Mouse (Mus musculus) midbrain, embryonic 11.5 days (tissue): ENCODE measurements around the gene Erg. TPM values are rescaled to one million over a fixed set of nuclear protein-coding genes. Genes with fewer than 3 reads are reported as not detected.
A peak's percentile ranks its signal among the peaks of the same experiment; 100 is the strongest.

Experiments
- ATAC-seq: fragments of 200-750 bp; cut with Nextera tagmentation; 2 replicates; pipeline ENCODE4 v1.8.0; 2017; ENCODE audit warnings: moderate TSS enrichment, moderate library complexity; ENCODE audit not compliant: low FRiP score
- DNase-seq: peaks from one replicate; pipeline ENCODE4 v3.0.0; 2015; ENCODE audit warnings: low spot score; ENCODE audit errors: missing footprints
- H3K27ac ChIP-seq: fragments of 300-500 bp; sonication (generic); 2 replicates; pipeline ENCODE4 v1.5.1; 2014; ENCODE audit warnings: low read depth, low read length
- H3K27me3 ChIP-seq: fragments of 300-500 bp; sonication (generic); 2 replicates; pipeline ENCODE4 v1.6.1; 2014; ENCODE audit warnings: mild to moderate bottlenecking, low read length, moderate library complexity, mixed read lengths; ENCODE audit not compliant: control insufficient read depth, insufficient read depth
- H3K36me3 ChIP-seq: fragments of 300-500 bp; sonication (generic); 2 replicates; pipeline ENCODE4 v1.6.1; 2014; ENCODE audit warnings: mild to moderate bottlenecking, low read length, moderate library complexity, mixed read lengths; ENCODE audit not compliant: control insufficient read depth, insufficient read depth
- H3K4me1 ChIP-seq: fragments of 300-500 bp; sonication (generic); 2 replicates; pipeline ENCODE4 v1.6.1; 2014; ENCODE audit warnings: low read length; ENCODE audit not compliant: control insufficient read depth, insufficient read depth
- H3K4me2 ChIP-seq: fragments of 300-500 bp; sonication (generic); 2 replicates; pipeline ENCODE4 v1.6.1; 2014; ENCODE audit warnings: mild to moderate bottlenecking, moderate library complexity
- H3K4me3 ChIP-seq: fragments of 300-500 bp; sonication (generic); 2 replicates; pipeline ENCODE4 v1.5.1; 2014; ENCODE audit warnings: low read depth, low read length
- H3K9ac ChIP-seq: fragments of 300-500 bp; sonication (generic); 2 replicates; pipeline ENCODE4 v1.6.1; 2014; ENCODE audit warnings: low read length
- H3K9me3 ChIP-seq: fragments of 300-500 bp; sonication (generic); 2 replicates; pipeline ENCODE4 v1.6.1; 2016; ENCODE audit warnings: low read length; ENCODE audit not compliant: control insufficient read depth
- WGBS: fragments of 180-500 bp; shearing (Covaris S2); extraction: QIAGEN DNeasy Blood & Tissue Kit; methylation state at CpG from one replicate; pipeline ENCODE4 v1.1.7; 2014; 5-methylcytosine and 5-hydroxymethylcytosine counted together
- polyA plus RNA-seq: library from polyadenylated mRNA; unstranded; fragments of >200 nt; fragmentation: Nextera tagmentation; extraction: Ambion mirVana; gene quantifications from 2 replicates; pipeline ENCODE4 v1.2.1, GENCODE M21; 2014

The Erg gene
- polyA plus RNA-seq, 1 experiment from 2014 or later, result 1.1 TPM

DNA sequence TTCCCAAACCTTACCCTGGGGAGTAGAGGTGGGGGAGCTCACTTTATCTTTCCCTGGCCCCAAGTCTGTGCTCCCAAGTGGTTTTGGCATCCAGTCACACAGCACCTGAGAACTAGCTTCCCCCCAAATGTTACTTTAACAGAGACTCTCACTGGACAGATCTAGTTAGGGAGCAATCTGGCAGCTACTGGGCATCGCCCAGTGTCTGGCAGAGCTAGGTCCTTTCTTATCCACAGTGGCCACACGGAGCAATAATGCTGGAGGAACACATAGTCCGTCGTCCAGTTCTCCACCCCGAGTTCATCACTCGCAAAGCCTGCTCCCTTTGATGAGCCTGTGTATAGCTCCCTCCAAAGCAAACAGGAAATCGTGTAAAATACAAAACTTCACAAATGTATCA, 124.5 kb downstream of the Erg start:
- Histone ChIP-seq H3K4me1 (no peaks in the 10 kb centered on the region), H3K4me3 (no peak overlapping the region), H3K36me3 (no peaks in the 10 kb centered on the region), H3K27me3 (no peaks in the 10 kb centered on the region), H3K27ac (no peak overlapping the region), H3K9ac (no peak overlapping the region), H3K4me2 (no peak overlapping the region), H3K9me3 (no peaks in the 10 kb centered on the region)
- peak; percentile 10 for DNase-seq
- ATAC-seq, result no peak
- WGBS, result 83% methylated on average over 7 of the region's 7 CpGs

DNA sequence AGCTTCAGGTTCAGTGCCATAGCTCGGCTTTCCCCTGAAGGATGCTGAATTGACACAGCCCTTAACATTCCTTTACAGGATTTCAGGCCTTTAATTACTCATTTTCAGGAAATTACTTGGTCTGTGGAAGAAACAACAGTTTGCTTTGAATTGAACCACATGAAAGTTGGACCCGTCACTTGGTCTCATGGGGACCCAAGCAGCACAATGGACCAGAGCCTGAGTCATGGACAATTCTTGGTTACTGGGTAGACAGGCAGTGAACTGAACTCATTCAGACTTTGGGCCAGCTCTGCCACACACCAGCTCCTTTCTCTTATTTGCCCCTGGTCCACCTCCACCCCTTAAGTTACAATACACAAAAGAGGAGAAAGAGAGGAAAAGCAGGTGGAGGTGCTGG, 126.1 kb downstream of the Erg start:
- Histone ChIP-seq H3K4me2 (no peak overlapping the region), H3K4me3 (no peak overlapping the region), H3K9me3 (no peaks in the 10 kb centered on the region), H3K4me1 (no peaks in the 10 kb centered on the region), H3K27ac (no peak overlapping the region), H3K27me3 (no peaks in the 10 kb centered on the region), H3K36me3 (no peaks in the 10 kb centered on the region), H3K9ac (no peak overlapping the region)
- ATAC-seq (no peak), DNase-seq (no peak)
- WGBS, result 85% methylated on average over 2 of the region's 2 CpGs

DNA sequence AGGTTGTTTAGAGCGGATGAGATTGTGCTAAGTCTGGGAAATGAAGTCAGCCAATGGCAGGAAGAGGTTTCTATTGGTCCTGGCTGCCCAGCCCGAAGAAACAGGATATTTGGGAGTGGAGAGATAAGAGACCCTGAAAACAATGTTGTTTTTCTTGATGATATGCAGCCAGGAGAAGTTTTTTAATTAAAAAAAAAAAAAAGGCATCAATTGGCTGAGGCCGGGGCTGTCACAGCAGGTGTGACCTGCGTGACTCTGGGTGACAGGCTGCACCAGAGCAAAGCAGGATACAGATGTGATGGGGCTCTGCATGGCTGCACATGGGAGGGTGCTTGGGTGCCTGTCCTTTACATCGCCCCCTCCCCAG, 127.1 kb downstream of the Erg start:
- H3K9me3 ChIP-seq, result no peaks in the 10 kb centered on the region
- ATAC-seq (no peak), DNase-seq (no peak)
- no peak overlapping the region for H3K27ac ChIP-seq
- no peaks in the 10 kb centered on the region for H3K27me3 ChIP-seq
- no peak overlapping the region for H3K4me3 ChIP-seq
- H3K4me1 ChIP-seq, result no peaks in the 10 kb centered on the region
- H3K9ac ChIP-seq, result no peak overlapping the region
- H3K36me3 ChIP-seq, result no peaks in the 10 kb centered on the region
- no peak overlapping the region for H3K4me2 ChIP-seq
- 80% methylated on average over 5 of the region's 5 CpGs for WGBS

DNA sequence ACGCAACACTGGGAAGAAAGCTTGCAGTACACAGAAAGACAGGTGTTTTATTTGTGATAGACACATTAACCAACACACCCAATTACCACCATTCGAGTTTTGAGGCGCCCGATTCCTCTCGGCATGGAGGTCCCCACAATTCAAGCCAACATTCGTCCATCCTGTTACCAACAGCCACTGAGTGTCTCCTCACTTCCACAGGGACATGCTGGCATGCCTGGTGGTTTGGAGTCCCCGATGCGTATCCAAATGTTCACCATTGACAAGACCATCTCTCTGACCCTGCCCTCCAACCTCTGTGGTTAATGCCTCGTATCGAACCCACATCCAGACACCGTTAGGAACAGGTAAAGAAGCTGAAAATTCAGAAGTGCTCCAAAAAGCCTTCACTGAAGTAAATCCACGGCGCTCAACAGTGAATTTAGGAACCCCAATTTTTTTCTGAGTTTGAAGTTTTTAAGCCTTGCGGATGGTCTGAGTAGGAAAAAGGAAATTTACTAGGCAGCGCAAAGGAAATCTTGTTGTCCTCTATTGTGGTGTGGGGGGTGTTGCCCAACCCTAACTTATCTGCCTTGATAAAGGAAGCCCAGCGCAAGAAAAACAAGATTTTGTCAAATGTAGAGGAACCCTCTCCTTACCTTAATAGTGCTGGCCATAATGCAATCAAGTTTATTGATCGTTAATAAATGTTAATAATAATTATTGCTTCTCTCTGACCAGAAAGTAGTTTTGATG, 127.6 kb downstream of the Erg start:
- WGBS, result 90% methylated on average over 17 of the region's 17 CpGs
- H3K4me3 ChIP-seq, result no peak overlapping the region
- ATAC-seq (no peak), DNase-seq (no peak)
- H3K27ac ChIP-seq, result no peak overlapping the region
- H3K4me1 ChIP-seq, result no peaks in the 10 kb centered on the region
- no peaks in the 10 kb centered on the region for H3K9me3 ChIP-seq
- no peaks in the 10 kb centered on the region for H3K36me3 ChIP-seq
- no peak overlapping the region for H3K4me2 ChIP-seq
- H3K9ac ChIP-seq, result no peak overlapping the region
- no peaks in the 10 kb centered on the region for H3K27me3 ChIP-seq

DNA sequence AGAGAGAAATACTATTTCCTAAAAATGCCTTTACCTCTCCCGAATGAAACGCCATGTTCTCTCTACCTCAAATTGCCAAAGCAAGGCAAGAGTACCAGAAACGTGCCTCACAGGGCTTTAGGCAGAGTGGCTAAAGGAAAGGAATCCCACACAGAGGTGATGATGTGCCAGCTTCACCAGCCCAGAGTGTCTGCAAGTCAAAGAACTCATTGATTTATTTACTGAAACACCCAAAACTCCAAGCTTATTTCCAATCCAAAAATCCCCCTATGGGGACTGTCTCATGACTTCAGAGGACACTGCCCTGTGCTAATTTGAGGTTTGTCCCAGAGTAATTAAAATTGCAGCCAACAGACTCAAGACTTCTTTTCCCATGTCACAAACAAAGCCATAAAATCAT, 129.4 kb downstream of the Erg start:
- ATAC-seq (no peak), DNase-seq (no peak)
- H3K9ac ChIP-seq, result no peak overlapping the region
- H3K4me2 ChIP-seq, result no peak overlapping the region
- H3K9me3 ChIP-seq, result no peaks in the 10 kb centered on the region
- no peak overlapping the region for H3K4me3 ChIP-seq
- no peaks in the 10 kb centered on the region for H3K36me3 ChIP-seq
- no peaks in the 10 kb centered on the region for H3K4me1 ChIP-seq
- H3K27me3 ChIP-seq, result no peaks in the 10 kb centered on the region
- WGBS, result 85% methylated on average over 3 of the region's 3 CpGs
- no peak overlapping the region for H3K27ac ChIP-seq

DNA sequence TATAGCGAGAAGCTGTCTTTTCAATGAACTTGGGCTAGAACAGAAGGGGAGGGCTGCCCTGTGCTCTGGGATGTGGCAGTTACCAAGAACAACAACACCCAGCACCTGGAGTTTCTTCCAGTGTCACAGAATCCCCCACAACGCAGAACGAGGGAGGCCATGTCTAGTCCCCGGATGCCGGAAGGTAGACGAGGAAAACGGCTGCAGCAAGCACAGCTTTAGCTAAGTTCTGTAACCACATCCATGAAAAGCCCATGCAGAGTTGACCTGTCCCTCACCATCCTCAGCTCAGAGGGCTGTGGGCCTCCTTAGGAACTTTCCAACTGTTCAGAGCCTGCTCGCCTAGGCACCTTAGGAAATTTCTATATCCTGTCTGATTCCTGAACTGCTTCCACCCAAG, 130.5 kb downstream of the Erg start:
- no peak overlapping the region for H3K4me2 ChIP-seq
- 93% methylated on average over 8 of the region's 8 CpGs for WGBS
- no peak overlapping the region for H3K9ac ChIP-seq
- no peaks in the 10 kb centered on the region for H3K9me3 ChIP-seq
- no peaks in the 10 kb centered on the region for H3K4me1 ChIP-seq
- H3K36me3 ChIP-seq, result no peaks in the 10 kb centered on the region
- H3K4me3 ChIP-seq, result no peak overlapping the region
- no peaks in the 10 kb centered on the region for H3K27me3 ChIP-seq
- ATAC-seq (no peak), DNase-seq (peak; percentile 49)
- no peak overlapping the region for H3K27ac ChIP-seq

DNA sequence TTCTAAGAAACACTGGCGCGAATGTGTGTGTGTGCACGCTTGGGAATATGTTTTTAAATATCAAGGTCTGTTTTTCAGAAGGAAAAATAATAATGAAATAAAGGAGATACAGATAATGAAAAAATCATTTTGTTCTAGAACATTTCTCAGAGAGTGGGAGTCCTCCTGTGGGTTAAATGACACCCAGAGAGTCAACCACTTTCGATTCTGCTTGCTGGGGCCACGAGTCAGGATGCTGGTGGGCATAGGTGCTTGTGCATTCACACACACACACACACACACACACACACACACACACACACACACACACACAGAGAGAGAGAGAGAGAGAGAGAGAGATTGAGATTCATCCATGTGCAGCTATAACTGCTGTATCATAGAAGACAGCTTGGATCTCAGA, 130.9 kb downstream of the Erg start:
- no peak for DNase-seq
- no peaks in the 10 kb centered on the region for H3K36me3 ChIP-seq
- ATAC-seq, result no peak
- 94% methylated on average over 5 of the region's 5 CpGs for WGBS
- no peak overlapping the region for H3K27ac ChIP-seq
- no peak overlapping the region for H3K4me2 ChIP-seq
- no peaks in the 10 kb centered on the region for H3K4me1 ChIP-seq
- H3K4me3 ChIP-seq, result no peak overlapping the region
- H3K9ac ChIP-seq, result no peak overlapping the region
- no peaks in the 10 kb centered on the region for H3K9me3 ChIP-seq
- H3K27me3 ChIP-seq, result no peaks in the 10 kb centered on the region

DNA sequence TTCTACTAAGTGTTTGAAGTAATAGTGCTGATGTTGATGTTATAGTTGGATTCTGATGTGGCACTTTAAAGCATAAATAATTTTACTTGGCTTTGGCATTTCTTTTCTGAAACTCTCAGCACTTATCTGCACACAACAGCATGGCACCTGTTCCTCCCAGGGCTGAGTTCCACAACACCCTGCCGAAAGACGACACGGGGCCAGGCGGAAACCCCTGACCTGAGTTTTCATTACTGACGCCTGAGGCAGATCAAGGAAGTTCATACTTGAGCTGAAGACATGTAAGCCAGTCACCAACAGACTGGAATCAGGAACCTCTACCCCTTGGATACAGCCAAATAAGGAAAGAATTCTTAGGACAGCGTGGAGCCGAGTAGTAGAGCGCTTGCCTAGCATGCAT, 134.0 kb downstream of the Erg start:
- Histone ChIP-seq H3K4me1 (no peaks in the 10 kb centered on the region), H3K27ac (no peak overlapping the region), H3K9me3 (no peaks in the 10 kb centered on the region), H3K9ac (no peak overlapping the region), H3K27me3 (no peaks in the 10 kb centered on the region), H3K4me3 (no peak overlapping the region), H3K36me3 (no peaks in the 10 kb centered on the region), H3K4me2 (no peak overlapping the region)
- ATAC-seq, result no peak
- 91% methylated on average over 8 of the region's 8 CpGs for WGBS
- peak; percentile 19 for DNase-seq

DNA sequence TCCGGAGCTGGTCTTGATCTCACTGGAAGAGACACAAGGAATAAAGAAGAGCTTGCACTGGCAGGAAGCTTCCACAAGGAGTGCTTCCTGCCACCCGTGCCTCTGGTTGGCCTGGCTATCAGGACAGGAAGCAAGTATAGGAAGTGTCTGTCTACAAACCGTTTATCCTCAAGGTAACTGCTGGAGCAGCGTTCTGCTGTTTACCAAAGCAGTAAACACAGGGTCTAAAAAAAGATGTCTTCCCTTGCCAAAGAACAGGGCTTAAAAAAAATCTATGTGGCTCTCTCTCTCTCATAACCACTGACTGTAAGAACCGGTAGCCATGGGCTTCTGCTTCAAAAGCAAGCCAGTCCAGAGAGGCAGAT, 137.1 kb downstream of the Erg start:
- ATAC-seq, result no peak
- H3K36me3 ChIP-seq, result no peaks in the 10 kb centered on the region

More for the DNA sequence above, 137.1 kb downstream of the Erg start:
- no peak overlapping the region for H3K4me2 ChIP-seq
- no peaks in the 10 kb centered on the region for H3K27me3 ChIP-seq
- 89% methylated on average over 5 of the region's 5 CpGs for WGBS
- no peaks in the 10 kb centered on the region for H3K4me1 ChIP-seq
- H3K27ac ChIP-seq, result no peak overlapping the region
- H3K4me3 ChIP-seq, result no peak overlapping the region
- no peak overlapping the region for H3K9ac ChIP-seq
- peak; percentile 73 for DNase-seq
- H3K9me3 ChIP-seq, result no peaks in the 10 kb centered on the region
